Comparison of ENCODE assay signal across 8 mouse cellular contexts in the genomic region with DNA sequence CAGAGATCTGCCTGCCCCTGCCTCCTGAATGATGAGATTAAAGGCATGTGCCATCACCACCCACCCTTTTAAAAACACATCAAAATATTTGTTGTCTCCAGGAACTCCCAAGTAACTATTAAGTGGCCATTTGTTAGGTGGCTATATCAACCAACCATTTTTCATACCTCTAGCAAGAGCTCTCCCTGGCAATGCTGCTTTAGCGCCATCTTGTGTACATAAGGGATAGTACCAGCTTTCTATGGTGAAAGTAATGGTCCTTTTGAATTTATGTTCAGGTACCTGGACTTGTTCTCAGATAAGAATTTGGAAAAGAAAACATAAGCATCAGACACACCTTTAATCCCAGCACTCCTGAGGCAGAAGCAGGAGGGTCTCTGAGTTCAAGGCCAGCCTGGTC. TPM values are rescaled to one million over a fixed set of nuclear protein-coding genes. Genes with fewer than 3 reads are reported as not detected.
DNase-seq lines count a peak whose midpoint lies in the region; ATAC-seq and TF ChIP-seq lines count a peak whose summit lies in the region.

No protein-coding gene starts in this region.

- no peaks in the 10 kb centered on the region for H3K4me1 ChIP-seq in midbrain, postnatal 0 days (ENCODE audit: insufficient read depth, low read length)

- H3K27ac ChIP-seq in midbrain, postnatal 0 days (ENCODE audit: low read depth, low read length) = no peak overlapping the region

- no peak overlapping the region for H3K9ac ChIP-seq in midbrain, postnatal 0 days (replicated peaks; ENCODE audit: low read length, poor library complexity, severe bottlenecking)

- H3K4me3 ChIP-seq in midbrain, postnatal 0 days (ENCODE audit: low read depth, low read length) = no peak overlapping the region

- no peak overlapping the region for H3K4me2 ChIP-seq in midbrain, postnatal 0 days (ENCODE audit: low read depth, low read length, poor library complexity, severe bottlenecking)

- H3K9me3 ChIP-seq in midbrain, postnatal 0 days (ENCODE audit: low read length) = no peaks in the 10 kb centered on the region

- no peaks in the 10 kb centered on the region for H3K36me3 ChIP-seq in midbrain, postnatal 0 days (ENCODE audit: insufficient read depth, low read length)

- no peak for TF ChIP-seq POLR2A in brain, embryonic 14.5 days (IDR thresholded peaks at IDR 0.05; ENCODE audit: borderline replicate concordance, extremely low read depth, insufficient read depth, insufficient read length, poor library complexity, severe bottlenecking)

- WGBS in midbrain, postnatal 0 days = 0% methylated on average over 1 of the region's 1 CpGs

- ATAC-seq in midbrain, postnatal 0 days (ENCODE audit: low FRiP score) = no peak

- no peaks in the 10 kb centered on the region for H3K27me3 ChIP-seq in midbrain, postnatal 0 days (ENCODE audit: insufficient read depth, low read length)

- DNase-seq in gastrocnemius, adult 18-20 months (ENCODE audit: low spot score) = peak; percentile 34
- DNase-seq in gastrocnemius, postnatal 10 days = no peak
- peak; percentile 41 for DNase-seq in ovary, postnatal 14 days (ENCODE audit: low spot score)
- no peak for DNase-seq in ovary, postnatal 10 days (ENCODE audit: low spot score)
- peak; percentile 83 for DNase-seq in brain, embryonic 14.5 days (ENCODE audit: low read depth)
- peak; percentile 85 for DNase-seq in induced T-regulatory cell, adult 2 months (ENCODE audit: low read depth)
- peak; percentile 79 for DNase-seq in midbrain, postnatal 0 days (ENCODE audit: low spot score)
- DNase-seq in frontal cortex, postnatal 25 days (ENCODE audit: low spot score in 2 of 2) = no peak

- peak; percentile 79 for TF ChIP-seq CTCF in brain, embryonic 14.5 days (IDR thresholded peaks at IDR 0.05; ENCODE audit: borderline replicate concordance, extremely low read depth, insufficient read depth, insufficient read length)
- TF ChIP-seq CTCF in midbrain, postnatal 0 days (IDR thresholded peaks at IDR 0.05) = peak; percentile 97

RNA-seq across cellular contexts. Expression of gene Khdc3, which starts 9.9 kb away (rescaled TPM):
- not detected for total RNA-seq in gastrocnemius, adult 18-20 months (2021)
- total RNA-seq in gastrocnemius, postnatal 10 days (2021) = not detected
- polyA plus RNA-seq in brain, embryonic 14.5 days (2012; rRNA removed) = 0.09 TPM in 1 of 2 replicates, not detected in the other
- 0.93 TPM in 1 of 2 replicates, not detected in the other for total RNA-seq in midbrain, postnatal 0 days (2014; rRNA removed)
- 0.25 and 0.27 TPM in 2 replicates for polyA plus RNA-seq in midbrain, postnatal 0 days (2015; fragmentation: Nextera tagmentation; extraction: Ambion mirVana)

RNA-seq across cellular contexts. Expression of gene Gm20509, which starts 10.5 kb away (rescaled TPM):
- not detected for total RNA-seq in gastrocnemius, adult 18-20 months (2021)
- total RNA-seq in gastrocnemius, postnatal 10 days (2021) = not detected
- 0.10 TPM in 1 of 2 replicates, not detected in the other for polyA plus RNA-seq in brain, embryonic 14.5 days (2012; rRNA removed)
- total RNA-seq in midbrain, postnatal 0 days (2014; rRNA removed) = not detected in 2 replicates
- polyA plus RNA-seq in midbrain, postnatal 0 days (2015; fragmentation: Nextera tagmentation; extraction: Ambion mirVana) = 0.22 and 0.27 TPM in 2 replicates

RNA-seq across cellular contexts. Expression of gene Rsl24d1, which starts 21.5 kb away (rescaled TPM):
- 10 to 100 TPM; 34.5 to 36.7 TPM for total RNA-seq in gastrocnemius, adult 18-20 months (2021)
- 10 to 100 TPM; 42.0 to 43.2 TPM for total RNA-seq in gastrocnemius, postnatal 10 days (2021)
- polyA plus RNA-seq in brain, embryonic 14.5 days (2012; rRNA removed) = 64.6 and 72.0 TPM in 2 replicates
- total RNA-seq in midbrain, postnatal 0 days (2014; rRNA removed) = 49.5 and 78.1 TPM in 2 replicates
- 101 and 110 TPM in 2 replicates for polyA plus RNA-seq in midbrain, postnatal 0 days (2015; fragmentation: Nextera tagmentation; extraction: Ambion mirVana)

RNA-seq across cellular contexts. Expression of gene Rab27a, which starts 47.1 kb away (rescaled TPM):
- 1 to 10 TPM; 1.3 to 2.0 TPM for total RNA-seq in gastrocnemius, adult 18-20 months (2021)
- 1 to 10 TPM; 2.1 to 2.9 TPM for total RNA-seq in gastrocnemius, postnatal 10 days (2021)
- 0.77 and 1.4 TPM in 2 replicates for polyA plus RNA-seq in brain, embryonic 14.5 days (2012; rRNA removed)
- total RNA-seq in midbrain, postnatal 0 days (2014; rRNA removed) = 5.3 and 6.4 TPM in 2 replicates
- 2.7 and 4.0 TPM in 2 replicates for polyA plus RNA-seq in midbrain, postnatal 0 days (2015; fragmentation: Nextera tagmentation; extraction: Ambion mirVana)

RNA-seq across cellular contexts. Expression of gene Pigb, which starts 51.6 kb away (rescaled TPM):
- 1 to 10 TPM; 3.3 to 3.7 TPM for total RNA-seq in gastrocnemius, adult 18-20 months (2021)
- 1 to 10 TPM; 4.4 to 5.3 TPM for total RNA-seq in gastrocnemius, postnatal 10 days (2021)
- polyA plus RNA-seq in brain, embryonic 14.5 days (2012; rRNA removed) = 14.0 and 18.7 TPM in 2 replicates
- 8.4 and 19.4 TPM in 2 replicates for total RNA-seq in midbrain, postnatal 0 days (2014; rRNA removed)
- 12.2 and 13.0 TPM in 2 replicates for polyA plus RNA-seq in midbrain, postnatal 0 days (2015; fragmentation: Nextera tagmentation; extraction: Ambion mirVana)

Comparison
In these comparisons a context has a peak if more than half of its experiments do, and no peak if none do; other contexts are left out.
1. DNase-seq: peak in gastrocnemius, adult 18-20 months (single experiment), ovary, postnatal 14 days (single experiment), brain, embryonic 14.5 days (single experiment), induced T-regulatory cell, adult 2 months (single experiment) and midbrain, postnatal 0 days (single experiment); none in gastrocnemius, postnatal 10 days (single experiment), ovary, postnatal 10 days (single experiment) and frontal cortex, postnatal 25 days (0 of 2).